Mouse (Mus musculus): ENCODE measurements around the gene Galk2.

- TF ChIP-seq CTCF (IDR thresholded peaks at IDR 0.05; ENCODE audit: low read depth) (no peak), EP300 (IDR thresholded peaks at IDR 0.05; ENCODE audit: low read depth) (no peak)
These were observed 6.7 kb downstream of the Galk2 start for GRCm38 (mm10) chr2:125865585-125865984.

Data from liver, postnatal 0 days (tissue).